Mouse (Mus musculus): Measurements from ENCODE around the gene Pced1a.

Pced1a gene

DNA sequence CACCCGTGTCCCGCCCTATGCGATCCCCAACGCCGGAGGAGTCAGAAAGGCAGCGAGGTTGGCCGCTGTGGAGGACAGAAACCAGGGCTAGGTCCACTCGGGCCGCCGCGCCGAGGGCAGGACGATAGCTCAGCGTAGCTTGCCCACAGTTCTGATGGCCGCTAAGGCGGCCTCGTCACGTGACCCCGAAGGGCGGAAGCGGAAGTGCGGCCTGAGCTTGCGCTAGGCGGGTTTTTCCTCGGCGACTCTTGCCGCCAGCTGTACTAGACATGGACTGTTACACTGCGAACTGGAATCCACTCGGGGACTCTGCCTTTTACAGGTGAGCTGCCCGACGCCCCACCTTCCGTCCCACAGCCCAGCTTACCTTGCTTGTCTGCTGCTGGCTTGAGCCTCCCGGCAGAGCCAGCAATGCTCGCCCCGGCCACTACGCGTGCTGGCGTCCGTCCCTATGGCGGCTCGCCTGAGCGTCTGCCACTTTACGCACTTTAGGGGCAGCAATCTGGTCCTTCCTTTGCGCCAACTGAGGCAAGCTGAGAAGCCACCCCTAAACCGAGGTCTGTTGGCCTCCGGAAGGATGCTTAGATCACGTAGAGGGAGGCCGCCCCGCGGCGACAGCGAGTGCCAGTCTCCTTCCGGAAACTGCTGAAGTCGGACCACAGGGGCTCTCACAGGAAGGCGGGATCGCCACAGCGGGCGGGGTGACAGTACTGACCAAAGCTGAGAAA, at the start of gene Pced1a, which contains the start of gene Vps16:
Gene Pced1a, minus strand, starts transcription at position 576 of the 728 bp plus-strand sequence.
Gene Vps16, plus strand, starts transcription at position 214 of the 728 bp plus-strand sequence.
- peak in 1 of 2 experiments; percentile 91 for DNase-seq (ENCODE audit: low spot score in 2 of 2)

DNA sequence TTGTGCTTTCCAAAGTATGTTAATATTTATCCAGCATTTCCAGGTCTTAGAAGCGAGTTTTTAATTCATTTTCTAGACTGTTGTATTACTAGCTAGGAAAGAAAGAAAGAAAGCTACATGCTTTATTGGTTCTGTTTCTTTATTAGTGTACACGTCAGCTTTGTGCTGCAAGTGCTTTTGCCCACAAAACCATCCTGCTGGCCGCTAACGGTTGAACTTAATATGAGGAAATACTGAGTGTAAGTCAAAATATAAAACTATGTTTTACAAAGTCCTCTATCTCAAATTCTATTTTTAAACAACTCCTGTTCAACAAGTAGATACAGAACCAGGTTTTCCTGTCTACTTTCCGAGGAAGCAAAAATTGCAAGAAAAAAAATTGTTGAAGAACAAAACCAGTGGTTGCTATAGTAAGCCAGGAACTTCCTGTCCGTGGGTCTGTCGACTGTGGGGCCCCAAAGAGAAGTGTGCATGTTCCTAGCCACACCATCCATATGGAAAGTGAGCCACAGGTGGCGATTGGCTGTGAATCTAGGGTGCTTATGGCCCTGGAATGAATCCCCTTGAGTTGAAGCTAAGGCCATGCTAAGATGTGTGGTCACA, 48.5 kb upstream of the Pced1a start:
- DNase-seq (ENCODE audit: low spot score in 2 of 2), result no peak

DNA sequence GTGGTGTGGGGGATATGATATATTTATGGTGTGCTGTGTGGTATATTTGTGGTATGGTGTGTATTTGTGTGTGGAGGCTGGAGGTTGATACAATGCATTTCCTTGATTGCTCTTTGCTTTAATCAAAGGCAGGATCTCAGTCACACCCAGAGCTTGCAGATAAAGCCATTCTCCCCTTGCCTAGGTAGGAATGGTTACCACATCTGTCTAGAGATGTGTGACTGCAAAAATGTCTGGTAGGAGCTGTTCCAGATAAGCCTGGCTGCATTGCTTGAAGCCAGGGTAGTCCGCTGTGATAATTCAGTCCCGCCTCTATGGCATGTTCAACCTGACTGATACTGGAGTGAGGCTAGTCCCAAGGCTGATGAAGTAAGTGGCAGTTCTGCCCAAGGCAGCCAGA, 45.4 kb upstream of the Pced1a start:
- no peak for DNase-seq (ENCODE audit: low spot score in 2 of 2)

DNA sequence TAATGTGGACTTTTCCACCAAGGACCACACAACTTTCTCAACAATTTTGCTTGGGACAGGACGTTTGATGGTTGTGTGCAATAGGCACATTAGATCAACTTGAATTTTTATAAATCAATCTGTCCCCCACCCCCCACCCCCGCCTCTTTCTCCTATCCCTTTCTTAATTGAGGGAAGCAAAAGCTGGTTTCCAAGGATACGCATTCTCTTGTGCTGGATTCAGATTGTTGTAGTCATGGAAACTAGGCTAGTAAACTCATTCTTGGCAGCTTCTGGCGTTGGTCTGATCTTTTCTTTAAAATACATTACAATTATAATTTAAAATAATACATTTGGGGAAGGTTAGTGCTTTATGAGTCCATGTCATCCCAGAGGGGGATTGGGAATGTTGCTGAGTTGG, 44.9 kb upstream of the Pced1a start:
- no peak for DNase-seq (ENCODE audit: low spot score in 2 of 2)

DNA sequence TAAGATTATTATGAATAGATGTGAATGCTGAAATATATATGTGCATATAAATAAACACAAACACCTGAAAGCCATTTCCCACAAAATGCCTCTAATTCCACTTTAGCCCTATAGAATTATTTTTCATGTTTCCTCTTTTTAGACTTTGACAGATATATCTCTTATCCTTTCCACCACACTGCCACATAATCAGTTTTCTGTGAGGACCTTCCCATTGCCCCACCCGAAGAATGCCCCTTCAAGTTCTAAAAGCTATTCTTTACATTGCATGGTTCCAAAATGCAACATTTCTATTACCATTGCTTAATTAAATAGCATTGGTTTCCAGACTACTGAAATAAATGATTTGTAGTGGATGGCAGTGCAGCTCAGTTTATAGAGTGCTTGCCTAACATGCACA, 41.9 kb upstream of the Pced1a start:
- no peak for DNase-seq (ENCODE audit: low spot score in 2 of 2)

DNA sequence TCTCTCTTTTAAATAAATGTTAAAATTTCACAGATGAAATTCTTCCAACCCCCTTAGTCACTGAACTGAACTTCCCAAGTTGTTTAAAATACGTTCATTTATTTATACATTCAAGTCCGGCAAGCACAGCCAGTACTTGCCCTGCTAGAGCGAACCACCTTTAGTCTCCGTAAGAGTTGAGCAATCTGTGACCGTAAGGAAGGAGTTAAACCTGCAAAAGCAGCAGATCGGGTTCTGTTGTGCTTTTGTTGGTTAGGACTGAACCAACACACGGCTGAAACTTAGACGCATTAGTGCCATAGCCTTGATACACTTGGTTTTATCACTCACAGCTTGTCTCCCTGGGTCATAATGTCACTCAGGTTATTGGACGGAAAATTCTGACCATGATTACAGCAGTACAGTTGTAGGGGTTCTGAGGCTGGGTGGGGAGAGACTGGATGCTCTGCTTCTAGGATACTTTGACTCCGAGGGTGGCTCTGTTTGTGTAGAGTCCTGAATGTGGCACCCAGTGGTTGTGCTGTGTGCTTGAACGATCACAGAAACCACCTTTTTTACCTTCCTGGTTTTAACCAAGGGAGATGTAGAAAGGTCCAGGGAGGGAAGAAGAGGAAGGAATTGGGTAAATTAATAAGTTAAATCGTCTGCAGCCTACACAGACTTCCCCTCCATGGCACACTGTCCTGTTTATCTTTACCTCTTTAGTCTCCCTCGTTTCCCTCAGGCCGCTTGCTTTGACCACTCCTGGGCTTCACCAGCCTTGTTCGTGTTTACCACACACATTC, 37.0 kb upstream of the Pced1a start:
- DNase-seq (ENCODE audit: low spot score in 2 of 2), result no peak

DNA sequence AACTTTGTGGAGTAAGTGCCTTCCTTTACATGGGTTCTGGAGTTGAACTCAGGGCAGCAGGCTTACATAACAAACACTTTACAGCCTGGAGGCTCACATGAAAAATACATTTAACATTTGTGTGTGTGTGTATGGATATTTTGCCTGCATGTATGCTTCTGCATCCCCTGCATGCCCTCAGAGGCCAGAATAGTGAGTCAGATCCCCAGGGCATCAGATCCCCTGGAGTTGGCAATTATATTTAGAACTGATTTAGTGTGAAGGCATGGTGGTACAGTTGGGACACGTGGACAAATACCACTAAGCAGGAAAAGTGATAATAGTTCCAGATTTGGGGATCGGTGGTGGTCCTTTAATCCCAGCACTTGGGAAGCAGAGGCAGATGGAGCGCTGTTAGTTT, 35.1 kb upstream of the Pced1a start:
- no peak for DNase-seq (ENCODE audit: low spot score in 2 of 2)

DNA sequence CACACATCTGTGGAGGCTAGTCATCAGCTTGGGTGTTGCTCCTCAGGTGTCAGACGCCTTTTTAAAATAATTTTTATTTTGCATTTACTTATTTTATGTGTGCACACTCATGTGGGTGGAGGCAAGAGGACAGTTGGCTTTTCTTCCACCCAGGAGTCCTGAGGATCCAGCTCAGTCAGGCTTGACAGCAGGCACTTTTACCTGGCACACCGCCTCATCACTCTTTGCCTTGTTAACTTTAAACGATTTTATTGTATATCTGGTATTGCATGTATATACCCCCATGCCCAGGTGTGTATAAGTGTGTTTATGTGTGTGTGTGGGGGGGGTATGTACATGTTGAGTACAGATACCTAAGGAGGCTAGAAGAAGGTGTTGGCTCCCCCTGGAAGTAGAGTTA, 33.4 kb upstream of the Pced1a start:
- DNase-seq (ENCODE audit: low spot score in 2 of 2), result no peak

DNA sequence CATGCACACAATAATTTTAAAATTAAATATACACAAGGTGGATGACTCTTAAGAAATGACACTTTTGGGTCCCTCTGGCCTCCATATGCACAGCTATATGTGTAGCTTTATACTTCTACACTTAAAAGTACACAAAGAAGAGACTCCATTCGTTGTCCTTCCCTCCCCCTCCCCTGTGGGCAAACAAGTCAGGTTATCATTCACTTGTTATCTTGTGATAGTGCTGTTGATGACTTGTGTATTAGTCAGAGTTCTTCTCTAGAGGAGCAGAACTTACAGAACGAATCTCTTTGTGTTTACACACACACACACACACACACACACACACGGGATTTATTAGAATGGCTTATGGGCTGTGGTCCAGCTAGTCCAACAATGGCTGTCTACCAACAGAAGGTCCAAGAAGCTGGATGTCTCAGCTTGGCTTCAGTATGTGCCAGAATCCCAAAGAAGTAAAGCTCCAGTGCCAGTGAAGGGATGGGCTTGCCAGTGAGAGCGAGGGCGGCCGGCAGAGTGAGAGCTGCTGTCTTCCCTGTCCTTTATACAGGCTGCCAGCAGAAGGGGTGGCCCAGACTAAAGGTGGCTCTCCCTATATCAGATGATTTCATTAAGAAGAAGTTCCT, 30.4 kb upstream of the Pced1a start:
- DNase-seq (ENCODE audit: low spot score in 2 of 2), result no peak

DNA sequence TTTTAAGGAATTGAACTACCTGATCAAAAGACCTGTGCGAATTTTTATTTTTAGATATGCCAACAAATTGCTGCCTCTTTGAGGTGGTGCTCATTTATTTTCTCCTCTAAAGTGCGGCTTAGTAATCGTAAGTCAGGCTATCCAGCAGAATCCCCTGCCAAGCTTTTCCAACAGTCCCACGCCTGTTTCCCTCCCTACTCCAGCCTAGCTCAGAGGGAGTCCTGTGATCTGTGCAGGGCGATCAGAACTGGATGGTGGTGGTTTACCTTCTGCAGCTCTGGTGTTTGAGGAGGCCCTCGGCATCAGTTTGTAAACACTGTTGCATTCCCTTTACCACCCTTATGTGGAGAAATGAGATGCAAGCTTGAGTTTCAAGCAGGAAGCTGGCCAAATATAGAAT, 28.9 kb upstream of the Pced1a start:
- DNase-seq (ENCODE audit: low spot score in 2 of 2), result no peak

DNA sequence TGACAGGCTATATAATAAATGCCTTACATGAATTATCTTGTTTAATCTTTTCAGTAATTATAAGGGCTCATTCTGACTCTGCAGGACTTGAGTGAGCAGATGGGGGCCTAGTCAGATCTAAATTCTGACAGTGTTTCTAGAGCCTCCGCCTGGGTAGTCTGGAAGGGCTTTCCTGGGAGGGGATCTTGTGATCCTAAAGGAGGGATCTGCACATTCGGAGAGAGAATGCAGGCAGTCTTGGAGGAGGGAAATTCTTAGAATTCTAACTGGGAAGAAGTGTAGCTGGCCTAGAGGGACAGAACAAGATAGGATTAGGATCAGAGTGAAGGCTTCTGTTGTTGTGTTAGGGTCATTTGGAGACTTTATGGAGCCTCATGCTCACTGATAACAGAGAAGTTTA, 27.8 kb upstream of the Pced1a start:
- DNase-seq (ENCODE audit: low spot score in 2 of 2), result no peak

DNA sequence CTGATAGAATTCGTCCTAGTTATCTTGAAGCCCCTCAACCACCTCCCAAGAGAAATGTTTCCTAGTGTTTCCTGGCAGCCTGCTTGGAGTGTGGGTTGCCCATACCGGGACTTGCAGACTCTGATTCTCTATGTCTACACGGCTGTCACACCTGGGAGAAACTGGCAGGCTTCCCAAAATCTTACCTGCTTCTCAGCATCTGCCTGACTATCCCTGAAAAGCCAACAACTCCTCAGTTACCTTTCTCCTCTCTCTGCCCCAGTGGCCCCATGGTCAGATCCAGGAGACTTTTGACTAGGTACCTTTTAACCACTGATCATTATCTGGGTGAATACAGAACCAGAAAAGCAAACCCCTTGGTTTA, 27.2 kb upstream of the Pced1a start:
- no peak for DNase-seq (ENCODE audit: low spot score in 2 of 2)

DNA sequence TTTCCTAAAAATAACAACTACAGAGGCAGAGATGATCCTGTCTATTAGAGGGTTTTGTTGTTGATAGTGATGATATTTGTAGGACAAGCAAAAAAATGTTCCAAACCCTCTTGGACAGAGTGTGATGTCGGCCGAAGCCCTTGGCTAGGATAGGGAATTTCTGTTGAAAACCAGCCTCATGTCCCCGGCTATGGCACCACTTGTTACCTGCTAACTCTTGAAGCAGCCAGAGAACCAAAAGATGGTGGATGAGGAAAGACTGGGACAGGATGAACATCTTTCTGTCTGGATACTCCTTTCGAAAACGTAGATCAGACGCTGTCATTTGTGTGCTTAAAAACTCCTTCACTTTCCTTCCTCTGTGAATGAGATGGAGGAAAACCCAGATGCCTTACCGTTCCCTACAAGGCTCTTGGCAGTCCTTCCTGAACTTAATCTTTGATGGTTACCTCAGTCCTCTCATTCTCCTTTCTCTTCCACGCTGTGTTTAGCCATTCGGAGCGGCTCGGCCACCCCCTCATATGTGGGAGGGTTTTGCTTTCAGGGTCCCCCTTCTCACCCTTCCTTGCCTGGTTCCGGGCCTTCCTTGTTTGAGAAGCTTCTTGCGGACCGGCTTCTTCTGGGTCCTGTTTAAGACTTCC, 26.7 kb upstream of the Pced1a start:
- DNase-seq (ENCODE audit: low spot score in 2 of 2), result no peak

DNA sequence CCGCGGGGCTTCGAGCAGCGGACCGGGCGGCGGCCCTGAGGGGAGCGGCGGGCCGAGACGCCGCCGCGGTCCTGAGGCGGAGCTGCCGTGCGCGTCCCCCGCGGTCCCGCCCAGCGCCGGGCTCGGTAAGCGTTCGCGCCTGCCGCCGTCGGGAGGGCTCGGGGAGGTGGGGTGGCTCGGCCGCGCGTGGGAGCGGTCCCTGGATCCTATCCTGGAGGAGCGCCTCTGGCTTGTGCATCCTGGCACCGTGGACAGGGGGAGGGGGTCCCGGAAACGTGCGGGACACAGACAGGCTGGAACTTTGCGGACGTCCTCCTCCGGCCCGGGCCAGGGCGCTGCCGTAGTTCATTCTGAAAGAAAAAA, 25.9 kb upstream of the Pced1a start:
- DNase-seq (ENCODE audit: low spot score in 2 of 2), result peak; percentile 66 to 83

DNA sequence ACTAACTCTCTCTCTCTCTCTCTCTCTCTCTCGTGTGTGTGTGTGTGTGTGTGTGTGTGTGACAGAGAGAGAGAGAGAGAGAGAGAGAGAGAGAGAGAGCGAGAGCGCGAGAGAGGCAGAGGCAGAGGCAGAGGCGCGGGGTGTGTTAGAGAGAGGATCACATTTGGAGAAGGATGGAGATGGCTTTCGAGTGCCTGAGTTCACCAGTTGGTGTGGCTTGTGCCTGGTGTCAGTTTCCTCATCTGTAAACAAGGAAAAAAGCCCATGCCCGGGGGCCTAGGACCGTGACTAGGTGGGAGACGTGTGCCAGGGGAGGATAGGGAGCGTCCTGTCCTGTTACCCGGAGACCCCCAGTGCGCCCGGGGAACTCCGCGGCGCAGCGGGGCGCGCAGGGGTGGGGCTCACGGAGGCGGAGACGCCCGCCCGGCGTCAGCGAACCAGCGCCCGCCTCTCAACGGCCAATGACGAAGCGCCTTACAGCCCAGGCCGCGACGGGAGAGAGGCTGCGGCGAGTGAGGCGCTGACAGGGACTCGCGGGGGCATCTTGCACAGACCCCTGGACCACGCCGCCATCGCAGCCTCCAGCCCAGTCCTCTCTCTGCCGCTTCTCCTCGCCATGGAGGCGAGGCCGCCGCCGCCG, 25.4 kb upstream of the Pced1a start, which contains the start of gene Ptpra:
Gene Ptpra, plus strand, starts transcription at position 485 of the 640 bp plus-strand sequence.
- DNase-seq (ENCODE audit: low spot score in 2 of 2), result peak; percentile 87 to 94

DNA sequence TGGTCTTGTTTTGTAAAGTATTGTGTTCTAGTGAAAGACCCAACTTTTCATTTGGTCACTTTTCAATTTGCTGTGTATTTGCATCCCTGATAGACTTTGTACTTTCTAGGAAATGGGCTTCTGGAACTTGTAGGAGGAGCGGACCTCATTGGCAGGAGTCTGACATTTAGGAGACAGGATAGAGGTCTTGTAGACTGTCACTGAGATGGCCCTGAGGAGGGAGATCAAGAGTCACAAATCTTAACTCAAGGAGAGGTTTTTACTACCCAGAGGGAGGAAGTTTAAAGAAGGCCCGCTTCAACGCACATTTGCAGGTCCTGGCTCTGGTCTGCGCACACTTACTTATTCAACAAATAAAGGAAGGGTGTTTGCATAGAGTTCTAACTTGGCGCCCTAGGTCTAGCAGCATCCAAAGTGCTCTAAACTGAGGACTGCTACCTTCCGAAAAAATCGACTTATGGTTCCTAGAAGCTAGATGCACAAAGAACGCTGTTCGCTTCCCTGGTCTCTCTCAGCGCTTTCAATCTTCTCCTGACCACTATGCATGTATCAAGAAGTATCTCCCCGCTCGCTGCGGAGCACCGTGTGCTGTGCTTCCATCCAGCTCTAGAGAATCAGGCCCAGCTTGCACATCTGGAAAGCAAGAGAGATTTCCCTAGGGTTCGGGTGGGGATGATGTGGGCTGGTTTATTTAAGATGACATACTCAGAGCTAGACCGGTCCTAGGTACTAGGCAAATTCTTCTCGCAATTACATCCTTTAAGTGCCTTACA, 24.7 kb upstream of the Pced1a start:
- no peak for DNase-seq (ENCODE audit: low spot score in 2 of 2)

DNA sequence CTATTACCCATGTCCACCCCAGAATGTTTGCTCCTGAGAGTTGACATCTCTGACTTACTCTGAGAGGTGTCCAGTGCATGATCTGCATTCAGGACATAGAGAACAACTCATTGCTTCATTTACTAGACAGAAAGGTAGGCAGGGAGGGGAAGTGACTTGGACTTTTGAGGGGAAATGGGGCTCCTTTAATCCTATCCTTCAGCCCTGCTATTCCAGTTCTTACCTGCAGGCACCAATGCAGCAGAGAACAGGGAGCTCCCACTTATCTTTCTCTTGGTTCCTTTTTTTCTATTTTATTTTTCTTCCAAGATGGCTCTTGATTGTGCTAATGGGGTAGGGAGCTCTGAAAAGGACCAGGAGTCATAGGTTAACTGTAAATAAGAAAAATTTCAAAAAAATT, 23.9 kb upstream of the Pced1a start:
- DNase-seq (ENCODE audit: low spot score in 2 of 2), result no peak

DNA sequence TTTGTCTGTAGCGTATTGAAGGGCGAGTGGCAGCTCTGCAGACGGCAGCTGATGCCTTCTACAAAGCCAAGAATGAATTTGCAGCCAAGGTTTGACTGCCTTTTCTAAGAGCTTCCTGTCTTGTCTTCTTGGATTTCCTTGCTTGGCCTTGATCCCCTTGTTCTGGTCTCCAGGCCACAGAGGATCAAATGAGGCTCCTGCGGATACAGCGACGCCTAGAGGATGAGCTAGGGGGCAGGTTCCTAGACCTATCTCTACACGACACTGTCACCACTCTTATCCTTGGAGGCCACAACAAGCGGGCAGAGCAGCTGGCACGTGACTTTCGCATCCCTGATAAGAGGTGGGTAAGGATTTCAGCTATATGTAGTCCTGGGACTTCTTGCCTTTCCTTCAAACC, 17.7 kb upstream of the Pced1a start:
- DNase-seq (ENCODE audit: low spot score in 2 of 2), result no peak

DNA sequence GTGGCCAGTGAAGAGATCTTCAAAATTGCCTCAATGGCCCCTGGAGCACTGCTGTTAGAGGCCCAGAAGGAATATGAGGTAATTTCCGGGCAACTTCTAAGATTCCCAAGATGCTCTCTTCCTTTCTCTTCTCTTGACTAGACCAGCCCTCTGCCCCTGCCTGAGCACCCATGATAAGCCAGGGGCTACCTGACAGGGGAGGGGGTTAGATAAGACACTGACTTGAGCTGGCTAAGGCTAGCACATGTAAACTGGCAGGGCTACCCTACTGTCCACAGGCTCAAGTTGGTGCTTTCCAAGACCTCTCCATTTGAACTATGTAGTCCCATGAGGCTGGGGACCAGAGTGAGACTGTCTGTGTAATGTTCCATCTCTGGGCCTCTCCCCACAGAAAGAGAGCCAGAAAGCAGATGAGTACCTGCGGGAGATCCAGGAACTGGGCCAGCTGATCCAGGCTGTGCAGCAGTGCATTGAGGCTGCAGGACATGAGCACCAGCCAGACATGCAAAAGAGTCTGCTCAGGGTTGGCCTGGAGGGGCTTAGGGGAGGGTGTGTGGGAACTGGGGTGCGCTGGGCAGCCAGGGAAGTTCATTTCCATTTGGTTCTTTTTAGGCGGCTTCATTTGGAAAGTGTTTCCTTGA, 15.5 kb upstream of the Pced1a start:
- DNase-seq (ENCODE audit: low spot score in 2 of 2), result no peak

DNA sequence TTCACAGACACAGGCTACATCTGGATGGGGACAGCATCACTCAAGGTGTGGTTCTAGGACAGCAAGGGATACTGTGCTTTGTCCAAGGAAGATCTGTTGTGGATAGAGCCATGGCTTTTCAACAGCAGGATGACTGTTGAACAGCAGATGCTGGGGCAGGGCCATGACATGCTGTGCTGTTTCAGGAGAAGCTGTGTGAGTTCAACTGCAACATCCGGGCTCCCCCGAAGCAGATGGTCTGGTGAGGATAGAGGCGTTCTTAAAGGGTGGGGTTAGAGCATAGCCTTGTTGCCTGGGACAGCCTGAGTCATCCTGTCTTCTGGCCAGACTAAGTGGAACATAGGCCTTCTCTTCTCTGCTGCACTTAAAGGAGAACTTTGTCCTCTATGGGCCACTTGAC, 14.4 kb upstream of the Pced1a start:
- DNase-seq (ENCODE audit: low spot score in 2 of 2), result no peak
